Mouse (Mus musculus): ENCODE measurements around the gene Cabp2. TPM values are rescaled to one million over a fixed set of nuclear protein-coding genes. Genes with fewer than 3 reads are reported as not detected.

Cabp2 gene
- polyA plus RNA-seq (2014; fragmentation: Illumina TruSeq; extraction: RNeasy Lipid Tissue Mini Kit (QIAGEN cat#74804); ENCODE audit: low read depth, low replicate concordance) = not detected

DNA sequence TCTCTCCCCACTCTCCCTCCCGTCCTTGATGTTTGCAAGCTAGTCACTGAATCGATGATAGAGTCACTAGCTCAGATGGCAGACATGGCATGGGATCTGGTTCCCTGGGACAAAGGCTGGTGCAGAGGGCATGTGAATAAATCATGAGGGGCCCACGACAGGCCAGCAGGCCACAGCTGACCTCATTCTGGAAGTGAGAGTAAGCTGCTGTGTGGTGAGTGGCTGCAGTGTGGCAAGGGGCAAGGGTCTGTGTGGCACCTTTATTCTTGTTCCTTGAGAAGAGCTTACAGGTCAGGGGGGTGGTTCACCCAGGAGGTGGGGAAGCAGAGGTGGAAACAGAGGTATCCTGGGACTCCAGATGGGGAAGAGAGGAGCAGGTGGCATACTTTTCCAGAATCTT is at the start of gene Cabp2:
TSS of gene Cabp2 (plus strand) at position 185 of the 400 bp plus-strand sequence.

DNA sequence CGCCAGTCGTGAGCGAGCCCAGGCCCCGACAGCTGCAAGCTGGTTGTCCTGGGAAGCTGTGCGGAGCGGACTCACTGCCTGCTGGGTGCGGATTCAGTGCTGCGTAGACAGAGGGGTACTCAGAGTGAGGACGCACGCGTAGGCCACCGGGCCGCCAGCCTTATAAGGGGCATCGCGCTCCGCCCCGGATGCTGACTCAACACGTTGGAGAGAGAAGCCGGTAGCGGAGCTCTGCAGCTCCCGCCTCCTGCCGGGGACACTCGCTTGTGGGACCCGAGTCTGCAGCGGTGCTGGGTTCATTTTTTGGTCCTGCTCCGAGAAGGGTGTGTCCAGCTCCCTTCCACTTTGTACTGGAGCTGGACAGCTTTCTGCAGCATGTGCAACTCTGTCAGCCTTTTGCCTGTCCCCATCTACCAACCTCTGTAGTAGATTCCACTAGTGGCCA is 43.6 kb upstream of the Cabp2 start, which contains the start of gene Gstp1:
TSS of gene Gstp1 (minus strand) at position 198 of the 445 bp plus-strand sequence.

GRCm38 (mm10) chr19:4045966-4046865 is 35.2 kb upstream of the Cabp2 start, which contains the start of gene Gstp2:
Gstp2 (minus strand) TSS chr19:4046023.

GRCm38 (mm10) chr19:4059069-4059740 is 22.2 kb upstream of the Cabp2 start, which contains the start of gene Gstp3:
Gstp3 (minus strand) TSS chr19:4059569.

GRCm38 (mm10) chr19:4096642-4097440 is 15.5 kb downstream of the Cabp2 start, which contains the start of gene Cdk2ap2:
Cdk2ap2 (plus strand) TSS chr19:4097182.

DNA sequence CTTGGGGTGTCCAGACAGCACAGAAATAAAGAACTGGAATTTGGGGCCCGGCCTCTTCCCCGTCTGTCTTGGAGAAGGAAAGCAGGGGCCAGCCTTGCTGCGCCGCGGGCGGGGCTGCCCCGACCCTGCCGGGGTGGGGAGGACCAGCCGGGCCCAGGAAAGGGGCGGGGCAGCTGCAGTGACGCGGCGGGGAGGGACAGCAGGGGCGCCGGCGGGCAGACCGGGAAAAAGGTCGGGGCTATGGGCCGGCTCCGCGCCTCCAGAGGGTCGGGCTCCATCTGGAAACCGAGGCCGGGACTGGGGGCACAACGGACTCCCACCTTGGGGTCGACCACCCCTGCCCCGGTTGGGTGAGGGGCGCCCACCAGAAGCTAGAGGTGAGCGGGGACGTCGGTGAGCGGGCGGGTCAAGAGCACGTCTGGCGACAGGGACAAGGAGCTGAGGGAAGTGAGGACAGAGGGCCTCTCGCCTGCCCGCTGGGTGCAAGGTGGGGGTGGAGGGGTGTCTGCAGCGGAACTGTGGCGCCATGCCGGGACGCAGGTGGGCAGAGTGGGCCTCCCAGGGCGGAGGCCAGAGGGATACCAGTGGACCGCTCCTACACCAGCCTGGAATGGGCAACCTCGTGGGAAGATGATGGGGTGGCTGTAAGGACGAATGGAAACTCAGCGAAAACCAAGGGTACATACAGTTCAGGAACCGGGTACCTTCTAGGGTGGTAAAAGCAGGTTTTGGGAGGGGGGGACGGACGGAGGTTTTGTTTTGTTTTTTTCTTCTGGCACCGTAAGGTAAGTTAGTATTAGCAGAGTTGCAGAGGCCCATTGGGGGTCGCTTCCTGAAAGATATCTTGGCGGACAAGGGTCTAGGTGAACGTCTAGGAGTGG is 18.7 kb downstream of the Cabp2 start, which contains the start of gene Pitpnm1:
TSS of gene Pitpnm1 (plus strand) at position 162 of the 881 bp plus-strand sequence.

DNA sequence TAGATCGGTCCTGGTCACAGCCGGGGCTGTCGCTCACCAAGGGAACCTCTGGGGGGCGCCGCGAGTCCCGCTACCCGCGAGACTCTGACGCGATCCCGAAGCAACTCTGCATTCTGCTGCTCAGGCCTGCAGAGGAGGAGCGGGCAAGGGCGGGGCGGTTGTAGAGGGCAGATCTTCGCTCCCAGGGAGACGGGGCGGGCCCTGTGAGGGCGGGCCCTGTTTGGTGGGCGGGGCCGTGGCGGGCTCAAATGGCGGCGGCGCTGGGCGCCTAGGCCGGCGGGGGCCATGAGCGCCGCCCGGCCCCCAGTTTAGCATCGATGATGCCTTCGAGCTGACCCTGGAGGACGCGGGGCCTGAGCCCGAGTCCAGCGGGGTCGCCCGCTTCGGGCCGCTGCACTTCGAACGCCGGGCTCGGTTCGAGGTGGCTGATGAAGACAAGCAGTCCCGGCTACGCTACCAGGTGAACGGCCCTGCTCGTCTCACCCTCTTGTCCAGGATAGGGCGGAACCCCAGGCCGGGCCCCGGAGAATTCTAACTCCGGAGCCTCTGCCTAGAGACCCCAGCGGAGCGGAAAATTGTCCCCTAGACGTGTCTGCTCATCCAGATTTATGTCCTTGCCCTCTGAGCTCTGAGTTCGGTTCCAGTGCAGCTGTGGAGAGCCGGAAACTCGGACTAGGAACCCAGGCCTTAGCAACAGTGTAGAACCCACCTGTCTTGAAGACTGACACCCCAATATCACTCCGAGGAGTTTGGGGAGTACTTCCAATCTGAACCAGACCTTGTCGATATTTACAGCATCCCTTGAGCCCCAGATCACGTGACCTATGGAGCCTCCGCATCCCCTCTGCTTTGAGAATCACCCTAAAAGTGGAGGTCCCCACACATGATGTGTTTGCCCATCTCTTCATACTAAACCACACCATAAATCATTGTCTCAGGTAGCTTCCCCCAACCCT is 44.6 kb downstream of the Cabp2 start, which contains the start of gene Aip:
TSS of gene Aip (minus strand) at position 118 of the 956 bp plus-strand sequence.

Other genes starting within 250 kb of the Cabp2 start
- gene Chka, start 229.8 kb upstream of the Cabp2 start, polyA plus RNA-seq (2014; fragmentation: Illumina TruSeq; extraction: RNeasy Lipid Tissue Mini Kit (QIAGEN cat#74804); ENCODE audit: low read depth, low replicate concordance) = 57.2 TPM
- gene Tcirg1, start 174.4 kb upstream of the Cabp2 start, polyA plus RNA-seq (2014; fragmentation: Illumina TruSeq; extraction: RNeasy Lipid Tissue Mini Kit (QIAGEN cat#74804); ENCODE audit: low read depth, low replicate concordance) = 33.4 TPM
- gene Ndufs8, start 168.8 kb upstream of the Cabp2 start, polyA plus RNA-seq (2014; fragmentation: Illumina TruSeq; extraction: RNeasy Lipid Tissue Mini Kit (QIAGEN cat#74804); ENCODE audit: low read depth, low replicate concordance) = 112 TPM
- gene Aldh3b1, start 151.8 kb upstream of the Cabp2 start, polyA plus RNA-seq (2014; fragmentation: Illumina TruSeq; extraction: RNeasy Lipid Tissue Mini Kit (QIAGEN cat#74804); ENCODE audit: low read depth, low replicate concordance) = 8.3 TPM
- gene Unc93b1, start 146.4 kb upstream of the Cabp2 start, polyA plus RNA-seq (2014; fragmentation: Illumina TruSeq; extraction: RNeasy Lipid Tissue Mini Kit (QIAGEN cat#74804); ENCODE audit: low read depth, low replicate concordance) = 55.5 TPM
- gene Aldh3b3, start 122.9 kb upstream of the Cabp2 start, polyA plus RNA-seq (2014; fragmentation: Illumina TruSeq; extraction: RNeasy Lipid Tissue Mini Kit (QIAGEN cat#74804); ENCODE audit: low read depth, low replicate concordance) = 0.15 TPM
- gene Aldh3b2, start 109.2 kb upstream of the Cabp2 start, polyA plus RNA-seq (2014; fragmentation: Illumina TruSeq; extraction: RNeasy Lipid Tissue Mini Kit (QIAGEN cat#74804); ENCODE audit: low read depth, low replicate concordance) = 10.9 TPM
- 32.3 TPM for gene Acy3, start 95.0 kb upstream of the Cabp2 start, polyA plus RNA-seq (2014; fragmentation: Illumina TruSeq; extraction: RNeasy Lipid Tissue Mini Kit (QIAGEN cat#74804); ENCODE audit: low read depth, low replicate concordance)
- gene Tbx10, start 88.8 kb upstream of the Cabp2 start, polyA plus RNA-seq (2014; fragmentation: Illumina TruSeq; extraction: RNeasy Lipid Tissue Mini Kit (QIAGEN cat#74804); ENCODE audit: low read depth, low replicate concordance) = not detected
- gene Nudt8, start 81.0 kb upstream of the Cabp2 start, polyA plus RNA-seq (2014; fragmentation: Illumina TruSeq; extraction: RNeasy Lipid Tissue Mini Kit (QIAGEN cat#74804); ENCODE audit: low read depth, low replicate concordance) = 25.3 TPM
- gene Gm49405, start 81.0 kb upstream of the Cabp2 start, polyA plus RNA-seq (2014; fragmentation: Illumina TruSeq; extraction: RNeasy Lipid Tissue Mini Kit (QIAGEN cat#74804); ENCODE audit: low read depth, low replicate concordance) = 2.5 TPM
- 3.2 TPM for gene Doc2g, start 78.3 kb upstream of the Cabp2 start, polyA plus RNA-seq (2014; fragmentation: Illumina TruSeq; extraction: RNeasy Lipid Tissue Mini Kit (QIAGEN cat#74804); ENCODE audit: low read depth, low replicate concordance)
- gene Ndufv1, start 68.8 kb upstream of the Cabp2 start, polyA plus RNA-seq (2014; fragmentation: Illumina TruSeq; extraction: RNeasy Lipid Tissue Mini Kit (QIAGEN cat#74804); ENCODE audit: low read depth, low replicate concordance) = 124 TPM
- 408 TPM for gene Gstp1, start 43.6 kb upstream of the Cabp2 start, polyA plus RNA-seq (2014; fragmentation: Illumina TruSeq; extraction: RNeasy Lipid Tissue Mini Kit (QIAGEN cat#74804); ENCODE audit: low read depth, low replicate concordance)
- gene Gstp2, start 35.6 kb upstream of the Cabp2 start, polyA plus RNA-seq (2014; fragmentation: Illumina TruSeq; extraction: RNeasy Lipid Tissue Mini Kit (QIAGEN cat#74804); ENCODE audit: low read depth, low replicate concordance) = 25.3 TPM
- 0.71 TPM for gene Gstp3, start 22.0 kb upstream of the Cabp2 start, polyA plus RNA-seq (2014; fragmentation: Illumina TruSeq; extraction: RNeasy Lipid Tissue Mini Kit (QIAGEN cat#74804); ENCODE audit: low read depth, low replicate concordance)
- gene Cdk2ap2, start 15.6 kb downstream of the Cabp2 start, polyA plus RNA-seq (2014; fragmentation: Illumina TruSeq; extraction: RNeasy Lipid Tissue Mini Kit (QIAGEN cat#74804); ENCODE audit: low read depth, low replicate concordance) = 93.4 TPM
- 29.6 TPM for gene Pitpnm1, start 18.4 kb downstream of the Cabp2 start, polyA plus RNA-seq (2014; fragmentation: Illumina TruSeq; extraction: RNeasy Lipid Tissue Mini Kit (QIAGEN cat#74804); ENCODE audit: low read depth, low replicate concordance)
- 74.7 TPM for gene Aip, start 44.3 kb downstream of the Cabp2 start, polyA plus RNA-seq (2014; fragmentation: Illumina TruSeq; extraction: RNeasy Lipid Tissue Mini Kit (QIAGEN cat#74804); ENCODE audit: low read depth, low replicate concordance)
- 0.19 TPM for gene Gpr152, start 58.2 kb downstream of the Cabp2 start, polyA plus RNA-seq (2014; fragmentation: Illumina TruSeq; extraction: RNeasy Lipid Tissue Mini Kit (QIAGEN cat#74804); ENCODE audit: low read depth, low replicate concordance)
- gene Cabp4, start 62.5 kb downstream of the Cabp2 start, polyA plus RNA-seq (2014; fragmentation: Illumina TruSeq; extraction: RNeasy Lipid Tissue Mini Kit (QIAGEN cat#74804); ENCODE audit: low read depth, low replicate concordance) = 1.1 TPM
- gene Coro1b, start 67.0 kb downstream of the Cabp2 start, polyA plus RNA-seq (2014; fragmentation: Illumina TruSeq; extraction: RNeasy Lipid Tissue Mini Kit (QIAGEN cat#74804); ENCODE audit: low read depth, low replicate concordance) = 169 TPM
- gene Ptprcap, start 72.0 kb downstream of the Cabp2 start, polyA plus RNA-seq (2014; fragmentation: Illumina TruSeq; extraction: RNeasy Lipid Tissue Mini Kit (QIAGEN cat#74804); ENCODE audit: low read depth, low replicate concordance) = 3.3 TPM
- 27.2 TPM for gene Rps6kb2, start 81.8 kb downstream of the Cabp2 start, polyA plus RNA-seq (2014; fragmentation: Illumina TruSeq; extraction: RNeasy Lipid Tissue Mini Kit (QIAGEN cat#74804); ENCODE audit: low read depth, low replicate concordance)
- gene Carns1, start 93.9 kb downstream of the Cabp2 start, polyA plus RNA-seq (2014; fragmentation: Illumina TruSeq; extraction: RNeasy Lipid Tissue Mini Kit (QIAGEN cat#74804); ENCODE audit: low read depth, low replicate concordance) = 5.1 TPM
- gene Tbc1d10c, start 109.7 kb downstream of the Cabp2 start, polyA plus RNA-seq (2014; fragmentation: Illumina TruSeq; extraction: RNeasy Lipid Tissue Mini Kit (QIAGEN cat#74804); ENCODE audit: low read depth, low replicate concordance) = 3.5 TPM
- 434 TPM for gene Ppp1ca, start 110.5 kb downstream of the Cabp2 start, polyA plus RNA-seq (2014; fragmentation: Illumina TruSeq; extraction: RNeasy Lipid Tissue Mini Kit (QIAGEN cat#74804); ENCODE audit: low read depth, low replicate concordance)
- gene Rad9a, start 120.1 kb downstream of the Cabp2 start, polyA plus RNA-seq (2014; fragmentation: Illumina TruSeq; extraction: RNeasy Lipid Tissue Mini Kit (QIAGEN cat#74804); ENCODE audit: low read depth, low replicate concordance) = 15.7 TPM
- gene Clcf1, start 132.7 kb downstream of the Cabp2 start, polyA plus RNA-seq (2014; fragmentation: Illumina TruSeq; extraction: RNeasy Lipid Tissue Mini Kit (QIAGEN cat#74804); ENCODE audit: low read depth, low replicate concordance) = 3.9 TPM
- not detected for gene AC109138.7, start 132.8 kb downstream of the Cabp2 start, polyA plus RNA-seq (2014; fragmentation: Illumina TruSeq; extraction: RNeasy Lipid Tissue Mini Kit (QIAGEN cat#74804); ENCODE audit: low read depth, low replicate concordance)
- 61.3 TPM for gene Pold4, start 150.3 kb downstream of the Cabp2 start, polyA plus RNA-seq (2014; fragmentation: Illumina TruSeq; extraction: RNeasy Lipid Tissue Mini Kit (QIAGEN cat#74804); ENCODE audit: low read depth, low replicate concordance)
- 50.4 TPM for gene Ssh3, start 187.6 kb downstream of the Cabp2 start, polyA plus RNA-seq (2014; fragmentation: Illumina TruSeq; extraction: RNeasy Lipid Tissue Mini Kit (QIAGEN cat#74804); ENCODE audit: low read depth, low replicate concordance)
- gene Ankrd13d, start 201.6 kb downstream of the Cabp2 start, polyA plus RNA-seq (2014; fragmentation: Illumina TruSeq; extraction: RNeasy Lipid Tissue Mini Kit (QIAGEN cat#74804); ENCODE audit: low read depth, low replicate concordance) = 7.7 TPM
- gene Grk2, start 224.6 kb downstream of the Cabp2 start, polyA plus RNA-seq (2014; fragmentation: Illumina TruSeq; extraction: RNeasy Lipid Tissue Mini Kit (QIAGEN cat#74804); ENCODE audit: low read depth, low replicate concordance) = 58.8 TPM